Mouse (Mus musculus): ENCODE data around the gene Evx2.

- TF ChIP-seq GATA1 (IDR thresholded peaks at IDR 0.05; ENCODE audit: low read length), result no peak
- no peak for TF ChIP-seq TAL1 (IDR thresholded peaks at IDR 0.05; ENCODE audit: low read length)
Measured at GRCm38 (mm10) chr2:74686301-74686987, 27.1 kb upstream of the Evx2 start.
